9 mouse cellular contexts compared by ENCODE assay signal in the genomic region with DNA sequence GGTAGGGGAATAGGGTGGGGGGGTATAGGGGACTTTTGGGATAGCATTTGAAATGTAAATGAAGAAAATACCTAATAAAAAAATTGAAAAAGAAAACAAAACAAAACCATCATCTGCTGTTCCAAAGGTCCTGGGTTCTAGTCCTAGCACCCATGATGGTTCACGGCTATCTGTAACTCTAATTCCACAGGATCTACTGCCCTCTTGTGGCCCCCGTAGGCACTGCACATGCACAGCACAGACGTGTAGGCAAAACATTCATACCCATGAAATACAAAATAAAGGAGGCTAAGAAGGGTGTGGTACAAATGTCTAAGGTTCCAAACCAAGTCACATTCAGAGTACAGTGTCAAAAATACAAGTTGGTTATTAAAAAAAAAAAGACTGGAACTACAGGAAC. TPM values are rescaled to one million over a fixed set of nuclear protein-coding genes. Genes with fewer than 3 reads are reported as not detected.
A peak's percentile ranks its signal among the peaks of the same experiment; 100 is the strongest.
DNase-seq lines count a peak whose midpoint lies in the region; ATAC-seq and TF ChIP-seq lines count a peak whose summit lies in the region.
"Had no signal": no experiment of that assay in that cellular context is flagged by ENCODE, and none has a peak within 500 bp of the region (broad histone marks: within the 10 kb centered on the region; RNA-seq: fewer than 3 reads in every experiment).

No protein-coding gene starts in this region.

- H3K36me3 ChIP-seq in hindbrain, postnatal 0 days (ENCODE audit: insufficient read depth, low read length) = no peaks in the 10 kb centered on the region
- H3K36me3 ChIP-seq in hindbrain, embryonic 12.5 days = no peaks in the 10 kb centered on the region
- H3K36me3 ChIP-seq in MEL (ENCODE audit: control insufficient read depth in 1 of 2, insufficient read depth in 2 of 2, low read length in 2 of 2) = no peaks in the 10 kb centered on the region
- H3K36me3 ChIP-seq: embryonic facial prominence, embryonic 15.5 days had no signal

- H3K4me1 ChIP-seq in hindbrain, postnatal 0 days (ENCODE audit: insufficient read depth, low read length) = no peaks in the 10 kb centered on the region
- H3K4me1 ChIP-seq in hindbrain, embryonic 12.5 days = no peaks in the 10 kb centered on the region
- no peaks in the 10 kb centered on the region for H3K4me1 ChIP-seq in MEL (ENCODE audit: control insufficient read depth in 1 of 2, insufficient read depth in 2 of 2, low read length in 2 of 2)
- H3K4me1 ChIP-seq: embryonic facial prominence, embryonic 15.5 days had no signal

- H3K79me2 ChIP-seq in MEL (ENCODE audit: control insufficient read depth, insufficient read depth, low read length, poor library complexity) = no peaks in the 10 kb centered on the region

- H3K9me3 ChIP-seq in hindbrain, postnatal 0 days (ENCODE audit: low read length) = no peaks in the 10 kb centered on the region
- H3K9me3 ChIP-seq in hindbrain, embryonic 12.5 days (replicated peaks) = no peaks in the 10 kb centered on the region
- H3K9me3 ChIP-seq in MEL (replicated peaks; ENCODE audit: insufficient read depth, low read length) = no peaks in the 10 kb centered on the region
- H3K9me3 ChIP-seq: embryonic facial prominence, embryonic 15.5 days had no signal

- H3K9ac ChIP-seq in hindbrain, postnatal 0 days (replicated peaks; ENCODE audit: low read length) = no peak overlapping the region
- H3K9ac ChIP-seq in hindbrain, embryonic 12.5 days = no peak overlapping the region
- no peak overlapping the region for H3K9ac ChIP-seq in MEL (ENCODE audit: control insufficient read depth, low read depth, low read length, poor library complexity, severe bottlenecking)
- H3K9ac ChIP-seq: embryonic facial prominence, embryonic 15.5 days had no signal

- TF ChIP-seq CTCF in hindbrain, postnatal 0 days (IDR thresholded peaks at IDR 0.05; ENCODE audit: low read depth) = peak; percentile 53
- TF ChIP-seq CTCF in MEL (IDR thresholded peaks at IDR 0.05 in 2 of 3, conservative IDR thresholded peaks at IDR 0.05 in 1 of 3; ENCODE audit: control insufficient read depth in 1 of 3, insufficient read depth in 1 of 3, low read depth in 2 of 3, low read length in 3 of 3, poor library complexity in 1 of 3, severe bottlenecking in 1 of 3) = peak; percentile 82 to 93 (median 82)

- H3K4me2 ChIP-seq in hindbrain, postnatal 0 days (ENCODE audit: low read depth, low read length) = no peak overlapping the region
- H3K4me2 ChIP-seq in hindbrain, embryonic 12.5 days (replicated peaks) = no peak overlapping the region
- H3K4me2 ChIP-seq: embryonic facial prominence, embryonic 15.5 days had no signal

- 41% methylated on average over 3 of the region's 3 CpGs for whole genome bisulfite sequencing in hindbrain, postnatal 0 days
- WGBS in hindbrain, embryonic 12.5 days = 41% methylated on average over 3 of the region's 3 CpGs

- H3K27me3 ChIP-seq in hindbrain, postnatal 0 days (ENCODE audit: insufficient read depth, low read length) = no peaks in the 10 kb centered on the region
- no peaks in the 10 kb centered on the region for H3K27me3 ChIP-seq in hindbrain, embryonic 12.5 days
- H3K27me3 ChIP-seq in MEL (ENCODE audit: control insufficient read depth in 1 of 2, insufficient read depth in 2 of 2, low read length in 2 of 2) = peaks cover 0 to 2% of the 10 kb centered on the region in 2 experiments; a peak in 3 of 4 replicates
- H3K27me3 ChIP-seq: embryonic facial prominence, embryonic 15.5 days had no signal

- H3K4me3 ChIP-seq in hindbrain, postnatal 0 days (ENCODE audit: low read length) = no peak overlapping the region
- no peak overlapping the region for H3K4me3 ChIP-seq in hindbrain, embryonic 12.5 days
- H3K4me3 ChIP-seq in MEL (ENCODE audit: control insufficient read depth in 1 of 2, insufficient read depth in 1 of 2, low read depth in 2 of 2, low read length in 2 of 2) = no peak overlapping the region
- H3K4me3 ChIP-seq: embryonic facial prominence, embryonic 15.5 days had no signal

- no peak for TF ChIP-seq POLR2A in MEL (IDR thresholded peaks at IDR 0.05; ENCODE audit: control insufficient read depth in 1 of 2, insufficient read depth in 1 of 2, low read depth in 1 of 2, low read length in 2 of 2, poor library complexity in 1 of 2)

- no peak for DNase-seq in hindbrain, postnatal 0 days (ENCODE audit: low spot score)
- DNase-seq in A20 (ENCODE audit: low read depth, low spot score) (peak; percentile 59), MEL (ENCODE audit: low read depth, low spot score) (peak; percentile 71)
- DNase-seq in thymus, postnatal 14 days = peak; percentile 61
- no peak for DNase-seq in urinary bladder, postnatal 10 days (ENCODE audit: low spot score)
- DNase-seq in layer of hippocampus, postnatal 14 days (ENCODE audit: low spot score in 2 of 2) = no peak

- peak; percentile 62 for TF ChIP-seq RAD21 in MEL (IDR thresholded peaks at IDR 0.05; ENCODE audit: low read depth, low read length)

- no peak for TF ChIP-seq EP300 in MEL (IDR thresholded peaks at IDR 0.05; ENCODE audit: low read depth in 1 of 2, low read length in 2 of 2)

- H3K27ac ChIP-seq in hindbrain, postnatal 0 days = no peak overlapping the region
- no peak overlapping the region for H3K27ac ChIP-seq in hindbrain, embryonic 12.5 days
- no peak overlapping the region for H3K27ac ChIP-seq in MEL (ENCODE audit: control insufficient read depth, low read depth, low read length)
- H3K27ac ChIP-seq: embryonic facial prominence, embryonic 15.5 days had no signal

- ATAC-seq in hindbrain, postnatal 0 days = no peak
- no peak for ATAC-seq in hindbrain, embryonic 12.5 days (ENCODE audit: low FRiP score)
- ATAC-seq in erythroblast, adult 5-6 weeks (replicated peaks; ENCODE audit: low FRiP score, poor library complexity, severe bottlenecking) = peak; percentile 73; the same call in 1 of the 2 replicates

TF ChIP-seq in MEL, 35 proteins besides CTCF, POLR2A, EP300 and RAD21:
- TF ChIP-seq SMC3 (IDR thresholded peaks at IDR 0.05; ENCODE audit: low read depth, low read length) = peak; percentile 66
- TF ChIP-seq MYC (IDR thresholded peaks at IDR 0.05; ENCODE audit: low read depth, low read length) = no peak
- TF ChIP-seq ZC3H11A (IDR thresholded peaks at IDR 0.05; ENCODE audit: low read depth, low read length) = peak; percentile 34

RNA-seq across cellular contexts. Expression of gene Tmem63c, which starts 4.1 kb away (rescaled TPM):
- total RNA-seq in hindbrain, postnatal 0 days (2014; rRNA removed) = 23.3 and 25.7 TPM in 2 replicates
- 7.9 and 8.6 TPM in 2 replicates for polyA plus RNA-seq in hindbrain, postnatal 0 days (2015; fragmentation: Nextera tagmentation; extraction: Ambion mirVana)
- polyA plus RNA-seq in hindbrain, embryonic 12.5 days (2016; fragmentation: Nextera tagmentation; extraction: Ambion mirVana) = 1.8 and 2.3 TPM in 2 replicates
- total RNA-seq in MEL (2012; rRNA removed) = 0.04 TPM in 1 of 2 replicates, not detected in the other
- polyA plus RNA-seq in MEL (2012; ENCODE audit: insufficient read depth in 1 of 2, insufficient read length in 2 of 2, low read depth in 1 of 2, low replicate concordance in 2 of 2, missing spikeins in 1 of 2) = not detected
- total RNA-seq in erythroblast, adult 5-6 weeks (2015; ENCODE audit: low replicate concordance) = not detected in 2 replicates
- total RNA-seq in erythroblast, adult 5-6 weeks (2017; ENCODE audit: low replicate concordance) = not detected in 2 replicates
- total RNA-seq in layer of hippocampus, postnatal 14 days (2021) = 10 to 100 TPM; 30.3 to 33.4 TPM

RNA-seq across cellular contexts. Expression of gene Zdhhc22, which starts 26.8 kb away (rescaled TPM):
- 38.6 and 39.4 TPM in 2 replicates for total RNA-seq in hindbrain, postnatal 0 days (2014; rRNA removed)
- 21.8 and 25.2 TPM in 2 replicates for polyA plus RNA-seq in hindbrain, postnatal 0 days (2015; fragmentation: Nextera tagmentation; extraction: Ambion mirVana)
- polyA plus RNA-seq in hindbrain, embryonic 12.5 days (2016; fragmentation: Nextera tagmentation; extraction: Ambion mirVana) = 2.9 and 3.7 TPM in 2 replicates
- total RNA-seq in MEL (2012; rRNA removed) = not detected in 2 replicates
- under 1 TPM in 1 of 2 experiments, not detected in 1; 0.10 TPM for polyA plus RNA-seq in MEL (2012; ENCODE audit: insufficient read depth in 1 of 2, insufficient read length in 2 of 2, low read depth in 1 of 2, low replicate concordance in 2 of 2, missing spikeins in 1 of 2)
- not detected in 2 replicates for total RNA-seq in erythroblast, adult 5-6 weeks (2015; ENCODE audit: low replicate concordance)
- total RNA-seq in erythroblast, adult 5-6 weeks (2017; ENCODE audit: low replicate concordance) = 0.43 TPM in 1 of 2 replicates, not detected in the other
- 10 to 100 TPM in 1 of 2 experiments, 1 to 10 TPM in 1; 9.3 to 22.9 TPM for total RNA-seq in layer of hippocampus, postnatal 14 days (2021)

Comparison
In these comparisons a context has a peak if more than half of its experiments do, and no peak if none do; other contexts are left out.
1. DNase-seq: peak in A20 (single experiment), MEL (single experiment) and thymus, postnatal 14 days (single experiment); none in hindbrain, postnatal 0 days (single experiment), urinary bladder, postnatal 10 days (single experiment) and layer of hippocampus, postnatal 14 days (0 of 2).
2. RNA of gene Tmem63c, which starts 4.1 kb away (total RNA-seq): 30.3 to 33.4 TPM in layer of hippocampus, postnatal 14 days and 23.3 to 25.7 TPM in hindbrain, postnatal 0 days; 0.04 TPM in MEL and not detected in erythroblast, adult 5-6 weeks; every median in the first group is over 10 times any median in the second.
3. RNA of gene Zdhhc22, which starts 26.8 kb away (total RNA-seq): 38.6 to 39.4 TPM in hindbrain, postnatal 0 days and 9.3 to 22.9 TPM in layer of hippocampus, postnatal 14 days; 0.43 TPM in erythroblast, adult 5-6 weeks and not detected in MEL; every median in the first group is over 4 times any median in the second.